Comparison of ENCODE assay signal across 7 mouse cellular contexts in the genomic region with DNA sequence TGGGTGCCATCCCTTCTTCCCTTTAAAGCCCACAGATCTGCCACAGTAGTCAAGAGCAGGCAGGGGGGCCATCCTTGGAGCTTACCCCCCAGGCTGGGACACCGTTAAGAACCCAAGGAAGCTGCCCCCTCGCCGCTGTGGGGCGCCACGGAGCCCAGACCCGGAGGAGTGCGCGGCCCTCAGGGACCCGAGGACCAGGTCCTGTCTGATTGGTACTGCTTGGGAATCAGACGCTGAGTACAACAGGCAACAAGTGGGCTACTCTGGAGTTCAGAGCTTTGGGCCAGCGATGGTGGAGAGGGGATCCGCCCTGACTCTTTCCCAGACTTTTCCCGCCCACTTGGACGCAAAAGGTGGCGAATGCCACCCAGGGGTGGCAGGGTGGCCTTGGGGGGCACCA. TPM values are rescaled to one million over a fixed set of nuclear protein-coding genes. Genes with fewer than 3 reads are reported as not detected.
DNase-seq lines count a peak whose midpoint lies in the region; ATAC-seq lines count a peak whose summit lies in the region.

No protein-coding gene starts in this region.

- peak; percentile 67 for ATAC-seq in forebrain, embryonic 13.5 days
- ATAC-seq in intestine, embryonic 16.5 days = peak; percentile 58

- peak; percentile 40 for DNase-seq in urinary bladder, postnatal 25 days (ENCODE audit: low spot score)
- no peak for DNase-seq in urinary bladder, postnatal 4 days (ENCODE audit: low spot score in 2 of 2)
- no peak for DNase-seq in frontal cortex, postnatal 14 days (ENCODE audit: low spot score in 2 of 2)
- no peak for DNase-seq in cerebellum, adult 11-12 months

- WGBS in forebrain, embryonic 13.5 days = 1% methylated on average over 15 of the region's 15 CpGs
- WGBS in intestine, embryonic 16.5 days = 9% methylated on average over 15 of the region's 15 CpGs
- WGBS in macrophage (ENCODE audit: missing documents) = 15% methylated on average over 15 of the region's 15 CpGs

- peaks cover 7% of the 10 kb centered on the region; the same call in 1 of the 2 replicates for H3K4me1 ChIP-seq in forebrain, embryonic 13.5 days
- peaks cover 18% of the 10 kb centered on the region for H3K4me1 ChIP-seq in intestine, embryonic 16.5 days (ENCODE audit: control insufficient read depth, insufficient read depth, low read length)

- H3K9ac ChIP-seq in forebrain, embryonic 13.5 days = peak overlapping the region; percentile 57
- H3K9ac ChIP-seq in intestine, embryonic 16.5 days (ENCODE audit: low read depth, low read length) = peak overlapping the region; percentile 77

- H3K4me3 ChIP-seq in forebrain, embryonic 13.5 days = peak overlapping the region; percentile 43
- peak overlapping the region; percentile 62 for H3K4me3 ChIP-seq in intestine, embryonic 16.5 days (ENCODE audit: low read length)
- peak overlapping the region; percentile 27 for H3K4me3 ChIP-seq in macrophage (ENCODE audit: inconsistent target)

- H3K27me3 ChIP-seq in forebrain, embryonic 13.5 days = peaks cover 21% of the 10 kb centered on the region
- no peaks in the 10 kb centered on the region; the same call in 1 of the 2 replicates for H3K27me3 ChIP-seq in intestine, embryonic 16.5 days (replicated peaks; ENCODE audit: control insufficient read depth, insufficient read depth, low read length)

- H3K27ac ChIP-seq in forebrain, embryonic 13.5 days = no peak overlapping the region
- no peak overlapping the region for H3K27ac ChIP-seq in intestine, embryonic 16.5 days (ENCODE audit: low read length)
- no peak overlapping the region for H3K27ac ChIP-seq in macrophage

- no peaks in the 10 kb centered on the region for H3K79me2 ChIP-seq in macrophage (ENCODE audit: inconsistent target)

- peak overlapping the region; percentile 83 for H3K4me2 ChIP-seq in forebrain, embryonic 13.5 days
- H3K4me2 ChIP-seq in intestine, embryonic 16.5 days (ENCODE audit: low read depth, low read length) = peak overlapping the region; percentile 90

- no peaks in the 10 kb centered on the region for H3K36me3 ChIP-seq in forebrain, embryonic 13.5 days (ENCODE audit: poor library complexity, severe bottlenecking)
- no peaks in the 10 kb centered on the region for H3K36me3 ChIP-seq in intestine, embryonic 16.5 days (ENCODE audit: control insufficient read depth, insufficient read depth, low read length)
- H3K36me3 ChIP-seq in macrophage (ENCODE audit: inconsistent target) = no peaks in the 10 kb centered on the region

- no peaks in the 10 kb centered on the region for H3K9me3 ChIP-seq in forebrain, embryonic 13.5 days (replicated peaks)
- H3K9me3 ChIP-seq in intestine, embryonic 16.5 days (ENCODE audit: control insufficient read depth, low read length) = no peaks in the 10 kb centered on the region

RNA-seq across cellular contexts. Expression of gene Emp2, which starts 0.5 kb away (rescaled TPM):
- polyA plus RNA-seq in forebrain, embryonic 13.5 days (2015; fragmentation: Nextera tagmentation; extraction: Ambion mirVana) = 2.2 and 2.3 TPM in 2 replicates
- 18.5 and 19.3 TPM in 2 replicates for polyA plus RNA-seq in intestine, embryonic 16.5 days (2015; fragmentation: Nextera tagmentation; extraction: Ambion mirVana)
- total RNA-seq in macrophage (2018; cell fraction: chromatin; rRNA removed) = 1 to 10 TPM in 12 of 26 experiments, under 1 TPM in 10, not detected in 4; 0.20 to 5.7 (median 1.5) TPM
- total RNA-seq in macrophage (2018; cell fraction: cytosol; rRNA removed) = 1 to 10 TPM in 13 of 26 experiments, under 1 TPM in 13; 0.07 to 4.8 (median 1.3) TPM
- total RNA-seq in macrophage (2018; cell fraction: nucleus; rRNA removed) = 1 to 10 TPM in 13 of 26 experiments, under 1 TPM in 11, not detected in 2; 0.15 to 10.0 (median 2.0) TPM
- 1.6 to 6.3 TPM (median 2.4 TPM) in 3 replicates for polyA plus RNA-seq in macrophage (2018)
